Mouse (Mus musculus): ENCODE data around the gene Fmnl2. TPM values are rescaled to one million over a fixed set of nuclear protein-coding genes. Genes with fewer than 3 reads are reported as not detected.

Fmnl2 gene
- polyA plus RNA-seq, 1 experiment from 2014 or later = 6.7 TPM

DNA sequence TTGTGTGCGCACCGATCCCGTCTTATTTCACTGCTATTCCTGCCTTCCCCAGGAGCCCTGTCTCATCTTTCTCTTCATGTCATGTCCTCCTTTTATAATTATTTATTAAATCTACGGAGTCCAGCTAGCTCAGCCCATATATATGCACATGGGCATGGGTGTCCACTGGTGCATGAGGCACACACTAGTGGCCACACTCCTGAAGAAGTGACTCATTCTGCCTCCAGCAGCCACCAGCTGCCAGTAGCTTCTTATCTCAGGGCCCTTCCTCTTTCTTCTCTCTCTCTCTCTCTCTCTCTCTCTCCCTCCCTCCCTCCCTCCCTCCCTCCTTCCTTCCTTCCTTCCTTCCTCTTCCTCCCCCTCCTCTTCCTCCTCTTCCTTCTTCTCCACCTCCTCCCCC lies 43.1 kb downstream of the Fmnl2 start:
- H3K27me3 ChIP-seq (ENCODE audit: low read depth, poor library complexity, severe bottlenecking) = no peaks in the 10 kb centered on the region
- H3K4me1 ChIP-seq = peaks cover 10% of the 10 kb centered on the region; the same call in 1 of the 2 replicates
- 97% methylated on average over 4 of the region's 4 CpGs for WGBS
- DNase-seq (ENCODE audit: low spot score) = no peak
- H3K36me3 ChIP-seq = no peaks in the 10 kb centered on the region
- H3K27ac ChIP-seq (replicated peaks) = no peak overlapping the region
- no peak overlapping the region for H3K4me3 ChIP-seq
- H3K9me3 ChIP-seq (replicated peaks) = no peaks in the 10 kb centered on the region; the same call in 1 of the 2 replicates

DNA sequence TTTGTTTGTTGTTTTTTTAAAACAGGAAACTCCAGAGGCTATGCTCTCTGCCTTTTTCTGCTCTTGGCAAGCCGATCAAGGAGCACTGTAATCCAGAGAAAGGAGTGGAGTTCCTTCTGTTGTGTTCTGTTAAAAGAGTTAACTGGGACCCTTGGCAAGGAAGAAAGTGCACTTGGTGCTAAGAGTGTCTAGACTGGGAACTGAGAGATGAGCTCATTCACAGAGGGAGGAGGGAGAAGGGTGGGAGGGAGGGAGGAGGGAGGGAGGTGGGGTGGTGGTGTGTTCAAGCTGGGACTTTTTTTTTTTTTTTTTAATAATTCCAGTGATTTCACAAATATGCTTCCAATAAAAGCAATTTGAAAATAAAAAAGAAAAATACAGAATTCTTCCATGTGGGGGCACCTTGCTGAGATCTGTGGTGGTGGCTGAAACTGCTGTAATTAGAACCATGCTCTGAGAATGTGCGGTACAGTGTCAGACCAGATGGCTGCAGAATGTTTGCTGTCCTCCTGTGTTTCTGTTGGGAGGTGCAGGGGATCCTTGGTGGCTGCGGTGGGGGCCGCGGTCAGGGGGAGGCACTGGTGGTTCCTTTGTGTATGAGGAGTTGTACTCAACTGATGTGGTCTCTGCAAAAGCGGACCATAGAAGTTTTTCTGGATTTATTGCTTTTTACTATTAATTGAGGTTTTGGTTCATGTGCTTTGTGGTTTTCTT lies 43.8 kb downstream of the Fmnl2 start:
- no peaks in the 10 kb centered on the region; the same call in 1 of the 2 replicates for H3K9me3 ChIP-seq (replicated peaks)
- DNase-seq (ENCODE audit: low spot score) = no peak
- H3K27me3 ChIP-seq (ENCODE audit: low read depth, poor library complexity, severe bottlenecking) = no peaks in the 10 kb centered on the region
- H3K27ac ChIP-seq (replicated peaks) = no peak overlapping the region
- 87% methylated on average over 6 of the region's 6 CpGs for WGBS
- H3K4me3 ChIP-seq = no peak overlapping the region
- H3K36me3 ChIP-seq = no peaks in the 10 kb centered on the region
- H3K4me1 ChIP-seq = peaks cover 13% of the 10 kb centered on the region

DNA sequence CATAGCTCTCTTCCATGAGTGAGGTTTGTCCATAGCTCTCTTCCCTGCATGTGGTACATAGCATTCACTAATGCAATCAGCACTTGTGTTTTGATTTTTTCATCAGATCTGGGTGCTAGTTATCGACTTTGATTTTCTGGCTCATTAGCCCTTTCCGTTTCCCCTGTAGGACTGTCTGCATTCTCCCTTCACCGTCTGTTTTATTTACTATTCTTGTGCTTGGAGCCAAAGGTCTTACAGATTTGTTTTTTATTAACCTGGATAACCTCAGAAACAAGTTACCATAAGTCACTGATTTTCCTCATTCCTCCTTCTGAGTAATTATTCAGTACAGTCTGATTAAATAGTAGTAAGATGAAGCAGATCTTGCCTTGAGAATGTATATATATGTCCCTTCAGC lies 44.8 kb downstream of the Fmnl2 start:
- peaks cover 20% of the 10 kb centered on the region for H3K4me1 ChIP-seq
- DNase-seq (ENCODE audit: low spot score) = no peak
- H3K27ac ChIP-seq (replicated peaks) = no peak overlapping the region

DNA sequence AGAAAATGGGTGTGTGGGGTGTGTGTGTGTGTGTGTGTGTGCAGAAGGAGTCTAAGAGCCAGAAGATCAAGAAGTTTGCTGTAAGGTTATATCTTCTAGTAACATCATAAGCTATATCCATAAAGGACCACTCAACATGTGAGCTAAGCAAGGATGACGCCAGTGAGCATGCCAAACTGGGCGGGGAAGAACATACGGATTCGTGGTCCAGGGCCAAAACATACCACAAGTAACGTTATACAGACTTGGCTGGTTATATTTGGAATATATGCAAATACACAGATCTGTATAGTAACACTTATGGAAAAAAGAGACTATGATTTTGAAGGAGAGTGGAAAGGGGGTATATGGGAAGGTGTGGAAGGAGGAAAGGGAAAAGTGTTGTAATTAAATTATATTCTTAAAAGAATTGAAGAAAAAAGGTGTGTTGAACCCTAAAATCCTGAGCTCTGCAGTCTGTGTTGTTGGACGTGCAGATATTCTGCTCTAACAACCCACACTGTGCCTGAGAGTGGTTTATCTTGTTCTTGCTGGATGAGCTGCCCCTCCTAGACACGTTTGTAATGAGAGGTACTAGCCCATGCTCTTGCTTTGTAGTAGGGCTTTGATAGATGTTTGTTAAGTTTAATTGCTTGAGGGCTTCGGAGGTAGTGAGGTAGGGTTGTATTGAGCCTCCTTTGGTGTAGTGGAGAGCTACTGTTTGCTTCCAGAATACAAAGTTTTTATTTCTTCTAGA lies 45.7 kb downstream of the Fmnl2 start:
- WGBS = 79% methylated on average over 8 of the region's 8 CpGs
- Histone ChIP-seq H3K36me3 (no peaks in the 10 kb centered on the region), H3K27me3 (ENCODE audit: low read depth, poor library complexity, severe bottlenecking) (no peaks in the 10 kb centered on the region), H3K4me3 (no peak overlapping the region), H3K27ac (replicated peaks) (no peak overlapping the region), H3K4me1 (peaks cover 27% of the 10 kb centered on the region), H3K9me3 (replicated peaks) (no peaks in the 10 kb centered on the region; the same call in 1 of the 2 replicates)
- no peak for DNase-seq (ENCODE audit: low spot score)

More for the DNA sequence above, 44.8 kb downstream of the Fmnl2 start:
- no peaks in the 10 kb centered on the region; the same call in 1 of the 2 replicates for H3K9me3 ChIP-seq (replicated peaks)
- 90% methylated on average over 3 of the region's 3 CpGs for WGBS
- no peaks in the 10 kb centered on the region for H3K36me3 ChIP-seq
- H3K27me3 ChIP-seq (ENCODE audit: low read depth, poor library complexity, severe bottlenecking) = no peaks in the 10 kb centered on the region
- H3K4me3 ChIP-seq = no peak overlapping the region

DNA sequence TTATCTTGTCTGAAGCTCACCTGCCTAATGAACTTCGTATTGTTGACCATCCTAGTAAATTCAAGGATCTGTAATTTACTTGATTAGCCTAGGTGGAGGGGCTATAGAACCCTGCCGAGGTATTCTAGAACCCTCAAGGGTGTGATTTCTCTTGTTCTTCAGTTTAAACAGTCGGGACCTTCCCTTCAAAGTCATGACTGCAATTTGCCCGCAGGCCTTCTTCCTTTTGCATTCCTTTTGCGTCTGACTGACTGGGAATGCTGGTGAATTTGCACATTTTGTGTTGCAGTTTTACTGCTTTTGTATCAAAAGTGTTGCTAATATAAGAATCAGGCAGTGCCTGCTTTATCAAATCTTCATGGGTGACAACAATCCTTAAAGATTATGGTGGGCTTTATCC lies 46.9 kb downstream of the Fmnl2 start:
- H3K9me3 ChIP-seq (replicated peaks) = no peaks in the 10 kb centered on the region; the same call in 1 of the 2 replicates
- no peak overlapping the region for H3K4me3 ChIP-seq
- peaks cover 27% of the 10 kb centered on the region for H3K4me1 ChIP-seq
- DNase-seq (ENCODE audit: low spot score) = no peak
- H3K27me3 ChIP-seq (ENCODE audit: low read depth, poor library complexity, severe bottlenecking) = no peaks in the 10 kb centered on the region
- 77% methylated on average over 5 of the region's 5 CpGs for WGBS
- H3K27ac ChIP-seq (replicated peaks) = no peak overlapping the region
- no peaks in the 10 kb centered on the region for H3K36me3 ChIP-seq

DNA sequence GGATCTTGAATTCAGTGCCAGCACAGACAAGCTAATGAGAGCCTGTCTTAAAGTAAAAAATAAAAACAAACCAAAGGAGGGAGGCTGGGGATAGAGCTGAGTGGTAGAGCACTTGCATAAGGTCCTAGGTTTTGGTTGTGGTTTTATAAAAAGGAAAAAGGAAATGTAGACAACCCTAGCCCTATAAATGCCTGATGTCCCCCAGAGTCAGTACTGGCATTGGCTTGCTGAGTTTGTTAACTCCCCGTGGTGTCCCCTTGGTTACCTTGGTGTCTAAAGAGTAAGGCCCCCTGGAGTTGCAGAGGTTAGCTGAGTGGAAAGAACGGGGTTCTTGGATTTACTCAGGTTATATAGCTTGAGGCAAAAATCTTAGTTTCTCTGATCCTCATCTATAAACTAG lies 55.7 kb downstream of the Fmnl2 start:
- no peak for DNase-seq (ENCODE audit: low spot score)
- Histone ChIP-seq H3K4me1 (peaks cover 20% of the 10 kb centered on the region), H3K27me3 (ENCODE audit: low read depth, poor library complexity, severe bottlenecking) (no peaks in the 10 kb centered on the region), H3K4me3 (no peak overlapping the region), H3K9me3 (replicated peaks) (no peaks in the 10 kb centered on the region), H3K27ac (replicated peaks) (no peak overlapping the region), H3K36me3 (no peaks in the 10 kb centered on the region)
- WGBS = 19% methylated on average over 2 of the region's 2 CpGs

DNA sequence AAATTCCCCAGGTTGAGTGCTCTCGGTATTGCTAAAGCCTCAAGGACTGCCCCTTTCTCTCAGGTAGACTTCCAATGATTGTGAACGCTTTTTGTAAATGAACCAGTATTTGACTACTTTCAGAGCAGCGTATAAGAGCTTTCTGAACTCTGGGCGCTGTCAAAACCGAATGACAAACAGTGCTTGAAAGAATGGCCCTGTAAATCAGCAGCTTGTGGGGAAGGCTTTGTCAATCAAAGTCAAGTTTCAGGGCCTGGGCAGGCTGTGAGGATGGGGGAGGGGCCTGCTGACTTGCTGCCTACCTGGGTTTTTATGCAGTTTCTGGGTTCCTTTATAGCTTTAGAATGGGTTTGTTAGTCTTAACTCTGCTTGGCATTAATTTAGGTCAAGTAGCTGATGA lies 56.1 kb downstream of the Fmnl2 start:
- Histone ChIP-seq H3K27me3 (ENCODE audit: low read depth, poor library complexity, severe bottlenecking) (no peaks in the 10 kb centered on the region), H3K27ac (replicated peaks) (no peak overlapping the region), H3K4me3 (no peak overlapping the region), H3K9me3 (replicated peaks) (no peaks in the 10 kb centered on the region), H3K36me3 (no peaks in the 10 kb centered on the region), H3K4me1 (peaks cover 16% of the 10 kb centered on the region)
- 30% methylated on average over 5 of the region's 5 CpGs for WGBS
- DNase-seq (ENCODE audit: low spot score) = no peak

DNA sequence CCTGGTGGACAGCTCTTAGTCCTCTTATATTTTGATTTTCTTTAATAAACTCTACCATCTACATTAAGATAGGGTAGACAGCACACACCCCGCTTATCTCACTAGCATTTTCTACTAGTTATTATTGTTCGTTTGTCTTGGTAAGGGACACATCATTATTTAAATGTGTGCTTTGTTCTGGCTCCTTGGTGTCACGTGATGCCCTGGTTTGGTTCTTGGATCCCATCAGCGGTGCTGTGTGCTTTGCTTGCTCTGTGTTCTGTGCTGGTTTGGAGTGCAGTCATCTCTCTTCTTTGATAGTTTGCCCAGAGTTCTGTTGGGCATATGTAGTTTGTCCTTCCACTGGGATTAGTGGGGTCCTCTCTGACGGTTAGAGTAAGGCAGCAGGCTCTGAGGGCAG lies 57.9 kb downstream of the Fmnl2 start:
- peaks cover 16% of the 10 kb centered on the region for H3K4me1 ChIP-seq
- H3K4me3 ChIP-seq = no peak overlapping the region
- DNase-seq (ENCODE audit: low spot score) = no peak
- no peaks in the 10 kb centered on the region for H3K9me3 ChIP-seq (replicated peaks)
- WGBS = 95% methylated on average over 5 of the region's 5 CpGs
- H3K36me3 ChIP-seq = no peaks in the 10 kb centered on the region
- no peaks in the 10 kb centered on the region for H3K27me3 ChIP-seq (ENCODE audit: low read depth, poor library complexity, severe bottlenecking)
- no peak overlapping the region for H3K27ac ChIP-seq (replicated peaks)

DNA sequence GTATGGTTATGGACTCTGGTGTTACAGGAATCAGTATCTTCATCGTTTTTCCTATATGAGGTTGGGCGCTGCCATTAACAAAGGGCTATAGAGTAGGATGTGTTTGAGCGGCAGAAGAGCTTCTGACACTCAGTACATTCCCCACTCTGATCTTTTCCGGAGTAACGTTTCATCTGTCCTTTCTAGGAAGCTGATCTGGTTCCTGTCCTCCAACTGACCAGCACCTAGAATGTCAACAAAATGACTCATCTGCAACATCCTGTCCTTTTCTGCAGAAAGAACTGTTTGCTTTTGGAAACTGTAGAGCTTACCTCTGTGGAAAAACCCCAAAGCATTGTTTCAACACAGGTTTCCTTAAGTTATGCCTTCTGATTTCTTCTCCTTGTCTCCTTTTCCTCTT lies 60.4 kb downstream of the Fmnl2 start:
- 84% methylated on average over 5 of the region's 5 CpGs for WGBS
- Histone ChIP-seq H3K27me3 (ENCODE audit: low read depth, poor library complexity, severe bottlenecking) (no peaks in the 10 kb centered on the region), H3K9me3 (replicated peaks) (no peaks in the 10 kb centered on the region)

DNA sequence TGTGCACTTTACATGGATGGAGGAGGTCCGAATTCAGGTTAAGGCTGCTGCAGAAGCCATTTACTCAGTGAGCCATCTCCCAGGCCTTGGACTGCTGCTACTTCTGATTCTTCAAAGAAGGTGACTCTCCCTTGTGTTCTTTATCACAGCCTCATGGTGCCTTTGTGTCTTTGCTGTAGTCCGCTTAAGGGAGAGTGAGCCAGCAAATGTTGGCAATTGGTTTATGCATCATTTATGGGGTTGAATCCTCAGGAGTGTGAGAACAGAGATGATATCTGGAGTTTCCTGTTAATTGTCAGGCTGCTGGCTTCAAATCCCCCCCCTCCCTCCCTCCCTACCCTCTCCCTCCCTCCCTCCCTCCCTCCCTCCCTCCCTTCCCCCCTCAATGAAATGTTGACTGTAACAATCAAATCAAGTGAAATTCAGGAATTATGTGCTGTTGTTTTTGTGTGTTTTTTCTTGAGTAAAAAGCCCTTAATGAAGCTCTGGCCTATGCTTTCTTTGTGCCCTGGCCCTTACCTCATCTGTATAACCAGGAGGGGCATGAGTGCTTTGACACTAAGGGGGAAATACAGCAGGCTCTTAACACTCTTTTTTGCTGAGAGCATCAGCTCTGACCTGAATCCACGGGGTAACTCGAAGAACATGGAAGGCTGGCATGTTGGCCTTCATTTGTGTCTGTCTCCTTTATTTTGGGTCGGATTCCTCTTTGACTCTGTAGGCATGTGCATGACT lies 63.2 kb downstream of the Fmnl2 start:
- no peak for DNase-seq (ENCODE audit: low spot score)
- H3K27me3 ChIP-seq (ENCODE audit: low read depth, poor library complexity, severe bottlenecking) = no peaks in the 10 kb centered on the region
- 87% methylated on average over 5 of the region's 5 CpGs for WGBS
- H3K27ac ChIP-seq (replicated peaks) = no peak overlapping the region
- H3K36me3 ChIP-seq = no peaks in the 10 kb centered on the region
- H3K4me3 ChIP-seq = no peak overlapping the region
- no peaks in the 10 kb centered on the region for H3K4me1 ChIP-seq
- H3K9me3 ChIP-seq (replicated peaks) = no peaks in the 10 kb centered on the region

More for the DNA sequence above, 60.4 kb downstream of the Fmnl2 start:
- no peak for DNase-seq (ENCODE audit: low spot score)
- H3K27ac ChIP-seq (replicated peaks) = no peak overlapping the region
- peaks cover 14% of the 10 kb centered on the region for H3K4me1 ChIP-seq
- H3K4me3 ChIP-seq = no peak overlapping the region
- no peaks in the 10 kb centered on the region for H3K36me3 ChIP-seq

DNA sequence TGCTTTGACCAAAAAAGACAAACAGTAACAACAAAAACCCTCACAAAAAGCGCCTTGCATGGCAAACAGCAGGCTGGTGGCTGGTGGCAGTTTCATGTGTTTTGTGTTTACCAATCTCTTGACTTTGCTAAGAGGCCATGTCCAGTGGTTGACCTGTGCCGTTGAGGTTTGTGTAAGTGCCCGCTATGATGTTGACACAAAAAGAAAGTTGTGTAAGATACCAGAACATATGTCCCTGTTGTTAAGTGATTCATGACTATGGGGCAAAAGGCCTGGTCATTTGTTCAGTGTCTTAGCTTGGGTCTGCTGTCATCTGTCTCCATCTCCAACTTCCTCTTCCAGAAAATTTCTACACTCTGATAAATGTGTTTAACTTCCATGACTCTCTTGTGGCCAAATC lies 67.4 kb downstream of the Fmnl2 start:
- Histone ChIP-seq H3K27ac (replicated peaks) (no peak overlapping the region), H3K4me3 (no peak overlapping the region), H3K27me3 (ENCODE audit: low read depth, poor library complexity, severe bottlenecking) (no peaks in the 10 kb centered on the region), H3K9me3 (replicated peaks) (no peaks in the 10 kb centered on the region), H3K36me3 (no peaks in the 10 kb centered on the region), H3K4me1 (peaks cover 21% of the 10 kb centered on the region)
- DNase-seq (ENCODE audit: low spot score) = no peak
- WGBS = 90% methylated on average over 3 of the region's 3 CpGs

DNA sequence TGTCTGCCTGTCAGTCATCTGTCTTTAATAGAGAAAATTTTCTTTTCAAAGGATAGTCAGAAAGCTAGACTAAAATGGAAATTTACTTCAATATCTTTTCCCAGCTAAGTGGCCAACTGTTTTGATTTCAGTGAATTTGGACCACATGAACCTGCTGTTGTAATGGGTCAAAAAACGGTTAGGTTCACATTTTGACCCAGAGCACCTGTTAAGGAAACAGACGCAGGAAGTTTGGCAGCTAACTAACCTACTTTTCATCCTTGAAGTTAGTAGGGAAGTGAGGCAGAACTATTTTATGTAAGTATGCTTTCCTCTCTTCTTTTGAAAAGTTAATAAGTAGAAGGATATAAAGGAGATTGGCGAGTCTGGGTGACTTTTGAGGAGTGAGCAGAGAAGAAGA lies 69.7 kb downstream of the Fmnl2 start:
- Histone ChIP-seq H3K4me3 (no peak overlapping the region), H3K9me3 (replicated peaks) (no peaks in the 10 kb centered on the region), H3K36me3 (no peaks in the 10 kb centered on the region), H3K27ac (replicated peaks) (peak overlapping the region; percentile 64; the same call in 1 of the 2 replicates), H3K27me3 (ENCODE audit: low read depth, poor library complexity, severe bottlenecking) (no peaks in the 10 kb centered on the region), H3K4me1 (peaks cover 21% of the 10 kb centered on the region)
- DNase-seq (ENCODE audit: low spot score) = no peak
- 74% methylated on average over 3 of the region's 3 CpGs for WGBS
